Mouse (Mus musculus) cortical plate, adult 2 months (tissue): ENCODE data around the gene Sgtb.

Experiments used
- CTCF ChIP-seq: fragments of 200-500 bp; IDR thresholded peaks from 2 replicates; pipeline ENCODE4 v1.5.1; 2011; ENCODE audit warnings: mild to moderate bottlenecking, control low read depth, low read length; ENCODE audit not compliant: insufficient read depth; ENCODE audit errors: extremely low read depth
- POLR2A ChIP-seq: fragments of 200-500 bp; IDR thresholded peaks from 2 replicates; pipeline ENCODE4 v1.6.1; 2011; ENCODE audit warnings: mild to moderate bottlenecking, low read length, control low read depth; ENCODE audit not compliant: insufficient read depth; ENCODE audit errors: extremely low read depth

DNA sequence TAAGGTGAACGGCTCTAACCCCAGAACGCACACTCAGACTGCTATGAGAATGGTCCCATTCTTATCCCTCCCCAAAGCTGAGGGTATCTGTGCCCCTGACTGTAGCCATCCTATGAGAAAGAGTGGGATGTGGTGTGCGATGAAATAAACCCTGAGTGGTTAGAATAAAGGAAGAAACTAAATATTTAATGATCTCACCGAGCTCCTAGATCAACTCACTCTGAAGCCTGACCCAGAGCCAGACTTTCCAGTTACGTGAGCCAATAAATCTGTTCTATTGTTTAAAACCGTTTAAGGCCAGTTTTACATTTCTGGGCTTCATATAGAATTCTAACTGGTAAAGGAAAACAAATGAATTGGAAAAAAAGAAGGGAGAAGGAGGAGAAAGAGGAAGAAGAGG lies 32.5 kb upstream of the Sgtb start:
- TF ChIP-seq CTCF (no peak), POLR2A (no peak)
